Mouse (Mus musculus): ENCODE results near the gene Miip. TPM values are rescaled to one million over a fixed set of nuclear protein-coding genes. Genes with fewer than 3 reads are reported as not detected.

Miip gene
- 25.7 and 29.1 TPM in 2 replicates for polyA plus RNA-seq (2015; fragmentation: Nextera tagmentation; extraction: Ambion mirVana)

DNA sequence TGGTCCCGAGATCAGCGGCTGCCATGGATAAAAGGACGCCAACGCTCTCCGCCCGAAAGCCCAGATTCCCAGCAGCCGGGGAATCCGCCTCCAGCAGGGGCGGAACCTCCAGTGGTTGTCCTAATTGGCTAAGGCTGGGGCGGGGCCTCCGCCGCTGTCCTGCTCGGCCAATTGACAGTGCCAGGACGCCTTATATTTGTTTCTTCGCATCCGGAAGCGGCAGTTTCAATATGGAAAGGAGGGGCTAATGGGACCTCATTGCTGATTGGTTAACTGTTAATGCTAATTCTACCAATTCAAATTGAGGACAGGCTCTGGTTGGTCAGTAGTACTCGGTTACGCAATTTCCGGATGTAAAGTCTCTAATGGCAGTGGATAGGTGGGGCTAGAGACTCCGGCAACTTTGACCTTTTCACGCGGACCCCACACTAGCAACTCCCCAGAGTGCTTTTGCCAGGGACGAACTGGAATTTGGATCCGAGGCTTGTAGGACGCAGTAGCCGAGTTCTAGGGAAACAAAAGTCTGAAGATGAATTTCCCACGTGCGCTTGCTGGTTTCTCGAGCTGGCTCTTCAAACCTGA, at the start of gene Miip, which contains the start of gene Fv1:
Gene Miip (minus strand): TSS at position 367 of the 582 bp plus-strand sequence.
Gene Fv1 (plus strand): TSS at position 530 of the 582 bp plus-strand sequence.
- no peaks in the 10 kb centered on the region for H3K9me3 ChIP-seq (replicated peaks)
- under 1% methylated on average over 30 of the region's 30 CpGs for WGBS (ENCODE audit: insufficient replicate concordance)

DNA sequence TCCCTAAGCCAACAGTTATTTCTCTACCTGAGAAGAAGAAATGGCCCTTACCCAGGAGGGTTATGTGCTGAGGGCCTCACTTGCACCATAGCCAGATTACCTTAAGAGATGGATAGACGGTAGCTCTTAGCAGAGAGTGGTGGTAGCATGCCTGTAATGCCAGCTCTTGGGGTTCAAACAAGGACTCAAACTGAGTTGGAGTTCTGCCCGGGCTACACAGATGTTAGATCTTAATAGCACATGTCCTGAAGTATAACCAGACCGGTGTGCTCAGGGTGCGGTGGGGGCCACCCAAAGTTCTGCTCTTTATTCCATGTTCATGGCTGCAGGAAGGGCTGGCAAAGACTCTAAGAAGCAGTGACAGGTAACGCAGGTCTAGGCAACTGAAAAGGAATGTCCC, 40.9 kb upstream of the Miip start:
- H3K4me2 ChIP-seq = no peak overlapping the region
- WGBS (ENCODE audit: insufficient replicate concordance) = 71% methylated on average over 5 of the region's 5 CpGs

More for the DNA sequence above, at the start of gene Miip, which contains the start of gene Fv1:
- DNase-seq = peak; percentile 91
- H3K4me2 ChIP-seq = peak within 1 kb of the TSS; percentile 89
- H3K27ac ChIP-seq = peak within 1 kb of the TSS; percentile 88
- peak; percentile 98 for ATAC-seq (ENCODE audit: low read depth)
- H3K27me3 ChIP-seq = no peaks in the 10 kb centered on the region
- H3K36me3 ChIP-seq = peaks cover 52% of the 10 kb centered on the region
- H3K4me3 ChIP-seq (replicated peaks) = peak within 1 kb of the TSS; percentile 96
- H3K9ac ChIP-seq = peak within 1 kb of the TSS; percentile 90
- H3K4me1 ChIP-seq (replicated peaks) = peaks cover 41% of the 10 kb centered on the region

DNA sequence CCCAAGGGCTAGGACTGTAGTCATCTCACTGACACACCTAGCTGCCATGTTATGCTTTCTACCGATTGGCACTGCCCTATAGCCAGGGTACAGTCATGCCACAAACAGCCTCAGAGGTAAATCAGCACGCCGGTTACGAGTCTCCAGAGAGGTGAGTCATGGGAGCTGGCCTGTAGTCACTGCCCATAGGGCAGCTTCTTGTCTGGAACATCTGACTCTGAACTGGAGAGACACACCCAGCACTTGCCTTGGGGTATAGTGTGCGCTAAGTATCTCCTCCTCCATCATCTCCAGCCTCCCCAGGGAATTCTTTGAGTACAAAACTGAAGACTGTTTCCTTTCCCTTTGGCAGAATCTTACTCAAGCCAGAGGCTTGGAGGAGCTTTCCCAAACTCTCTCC, 37.6 kb upstream of the Miip start:
- Histone ChIP-seq H3K27me3 (no peaks in the 10 kb centered on the region), H3K36me3 (peaks cover 18% of the 10 kb centered on the region), H3K27ac (no peak overlapping the region), H3K4me3 (replicated peaks) (no peak overlapping the region), H3K9ac (no peak overlapping the region), H3K4me1 (replicated peaks) (peaks cover 23% of the 10 kb centered on the region), H3K4me2 (no peak overlapping the region), H3K9me3 (replicated peaks) (no peaks in the 10 kb centered on the region)
- ATAC-seq (ENCODE audit: low read depth) = no peak
- WGBS (ENCODE audit: insufficient replicate concordance) = 75% methylated on average over 5 of the region's 5 CpGs
- DNase-seq = no peak

More for the DNA sequence above, 40.9 kb upstream of the Miip start:
- no peak for ATAC-seq (ENCODE audit: low read depth)
- H3K4me3 ChIP-seq (replicated peaks) = no peak overlapping the region
- DNase-seq = no peak
- H3K27me3 ChIP-seq = no peaks in the 10 kb centered on the region
- H3K9ac ChIP-seq = no peak overlapping the region
- no peaks in the 10 kb centered on the region for H3K9me3 ChIP-seq (replicated peaks)
- no peak overlapping the region for H3K27ac ChIP-seq
- peaks cover 22% of the 10 kb centered on the region for H3K36me3 ChIP-seq
- peaks cover 5% of the 10 kb centered on the region for H3K4me1 ChIP-seq (replicated peaks)

DNA sequence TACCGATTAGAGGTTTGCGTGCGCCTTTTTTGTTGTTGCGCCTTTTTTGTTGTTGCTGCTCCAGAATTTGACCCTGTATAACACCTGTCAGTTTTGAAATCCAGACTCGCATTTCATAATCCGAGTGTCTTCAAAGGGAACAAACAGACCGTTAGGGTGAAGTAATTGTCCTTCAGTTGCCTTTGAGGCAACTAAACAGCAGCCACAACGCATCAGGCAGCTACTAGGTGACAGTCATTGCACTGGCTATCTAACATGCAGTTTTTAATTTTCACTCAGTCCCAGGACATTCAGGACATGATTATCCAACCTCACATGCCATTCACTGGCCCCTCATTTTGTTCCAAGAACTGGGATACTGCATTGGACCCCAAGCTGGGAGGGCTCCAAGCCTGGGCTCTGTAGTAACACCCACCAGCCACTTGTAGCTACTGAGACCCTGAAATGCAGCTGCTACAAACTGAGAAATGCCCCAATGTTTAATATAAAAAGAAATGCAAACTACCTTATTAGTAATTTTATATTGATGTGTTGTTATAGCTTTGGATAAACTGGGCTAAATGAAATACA, 36.6 kb upstream of the Miip start:
- ATAC-seq (ENCODE audit: low read depth) (peak; percentile 13), DNase-seq (no peak)
- no peaks in the 10 kb centered on the region for H3K9me3 ChIP-seq (replicated peaks)
- H3K27ac ChIP-seq = peak overlapping the region; percentile 19; the same call in 1 of the 2 replicates
- H3K4me3 ChIP-seq (replicated peaks) = peak overlapping the region; percentile 95
- no peaks in the 10 kb centered on the region for H3K27me3 ChIP-seq
- H3K4me1 ChIP-seq (replicated peaks) = peaks cover 28% of the 10 kb centered on the region
- peak overlapping the region; percentile 91 for H3K9ac ChIP-seq
- WGBS (ENCODE audit: insufficient replicate concordance) = under 1% methylated on average over 8 of the region's 8 CpGs
- peak overlapping the region; percentile 84 for H3K4me2 ChIP-seq
- H3K36me3 ChIP-seq = peaks cover 22% of the 10 kb centered on the region

DNA sequence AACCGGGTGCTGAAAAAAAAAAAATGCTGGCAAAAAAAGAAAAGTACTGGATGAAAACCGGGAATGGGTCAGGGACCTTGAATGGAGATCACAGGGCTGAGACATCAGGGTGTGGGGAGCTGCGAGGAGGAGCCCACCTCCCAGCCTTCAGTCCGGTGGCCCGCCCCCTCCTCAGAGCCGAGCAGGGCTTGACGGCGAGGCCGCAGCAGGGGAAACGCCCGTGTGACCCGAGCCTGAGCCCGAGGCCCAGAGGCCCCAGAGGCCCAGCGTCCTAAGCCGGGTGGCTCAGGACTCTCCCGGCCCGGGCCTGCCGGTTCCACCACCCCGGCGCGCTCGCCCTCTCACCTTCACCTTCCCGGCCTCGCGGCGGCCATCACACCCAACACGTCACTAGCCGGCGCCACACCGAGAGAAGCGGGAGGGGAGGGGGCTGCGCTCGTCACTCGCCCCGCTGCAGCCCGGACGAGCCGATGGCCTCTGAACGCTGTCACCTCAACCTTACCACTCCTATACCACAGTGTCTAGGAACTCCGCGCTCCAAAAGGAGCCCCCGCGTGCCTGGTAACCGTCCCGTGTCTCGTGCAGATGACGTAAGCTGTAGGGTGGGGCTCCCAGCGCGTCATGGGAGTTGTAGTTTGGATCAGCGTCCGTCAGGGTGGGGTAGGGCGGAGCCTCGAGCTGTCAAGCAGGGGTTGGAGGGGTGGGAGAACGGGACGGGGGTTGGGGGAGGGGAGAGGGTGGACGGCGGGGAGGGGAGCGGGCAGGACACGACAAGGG, 35.9 kb upstream of the Miip start, which contains the start of gene Mfn2:
Gene Mfn2 (minus strand): TSS at position 392 of the 777 bp plus-strand sequence.
- under 1% methylated on average over 59 of the region's 59 CpGs for WGBS (ENCODE audit: insufficient replicate concordance)
- Histone ChIP-seq H3K4me1 (replicated peaks) (peaks cover 28% of the 10 kb centered on the region), H3K9ac (peak within 1 kb of the TSS; percentile 91), H3K9me3 (replicated peaks) (no peaks in the 10 kb centered on the region), H3K36me3 (peaks cover 27% of the 10 kb centered on the region), H3K4me3 (replicated peaks) (peak within 1 kb of the TSS; percentile 95), H3K27me3 (no peaks in the 10 kb centered on the region), H3K27ac (peak within 1 kb of the TSS; percentile 83), H3K4me2 (peak within 1 kb of the TSS; percentile 84)
- DNase-seq (peak; percentile 85), ATAC-seq (ENCODE audit: low read depth) (peak; percentile 95)

DNA sequence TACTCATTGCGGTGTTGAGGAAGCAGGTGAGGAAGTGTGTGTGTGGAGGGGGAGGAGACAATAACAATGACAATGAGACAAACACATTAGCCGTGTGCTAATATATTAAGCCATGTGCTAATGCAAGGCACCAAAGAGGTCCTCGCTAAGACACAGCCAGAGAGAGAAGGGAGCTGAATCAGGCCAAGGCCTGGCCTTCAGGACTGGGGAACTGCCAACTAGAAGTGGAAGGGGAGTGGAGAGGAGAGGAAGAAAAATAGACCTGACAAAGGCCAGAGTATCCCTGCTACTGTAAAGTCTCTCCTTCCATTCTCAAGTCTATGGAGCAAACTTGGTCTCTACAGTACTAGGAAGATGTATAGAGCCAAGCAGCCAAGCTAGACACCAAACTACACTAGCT, 35.0 kb upstream of the Miip start:
- ATAC-seq (ENCODE audit: low read depth) (no peak), DNase-seq (no peak)
- H3K4me3 ChIP-seq (replicated peaks) = peak overlapping the region; percentile 95
- peak overlapping the region; percentile 91 for H3K9ac ChIP-seq
- WGBS (ENCODE audit: insufficient replicate concordance) = 64% methylated on average over 3 of the region's 3 CpGs
- H3K27me3 ChIP-seq = no peaks in the 10 kb centered on the region
- H3K27ac ChIP-seq = peak overlapping the region; percentile 83; the same call in 1 of the 2 replicates
- H3K9me3 ChIP-seq (replicated peaks) = no peaks in the 10 kb centered on the region
- peaks cover 28% of the 10 kb centered on the region for H3K4me1 ChIP-seq (replicated peaks)
- H3K4me2 ChIP-seq = peak overlapping the region; percentile 84
- peaks cover 33% of the 10 kb centered on the region for H3K36me3 ChIP-seq

DNA sequence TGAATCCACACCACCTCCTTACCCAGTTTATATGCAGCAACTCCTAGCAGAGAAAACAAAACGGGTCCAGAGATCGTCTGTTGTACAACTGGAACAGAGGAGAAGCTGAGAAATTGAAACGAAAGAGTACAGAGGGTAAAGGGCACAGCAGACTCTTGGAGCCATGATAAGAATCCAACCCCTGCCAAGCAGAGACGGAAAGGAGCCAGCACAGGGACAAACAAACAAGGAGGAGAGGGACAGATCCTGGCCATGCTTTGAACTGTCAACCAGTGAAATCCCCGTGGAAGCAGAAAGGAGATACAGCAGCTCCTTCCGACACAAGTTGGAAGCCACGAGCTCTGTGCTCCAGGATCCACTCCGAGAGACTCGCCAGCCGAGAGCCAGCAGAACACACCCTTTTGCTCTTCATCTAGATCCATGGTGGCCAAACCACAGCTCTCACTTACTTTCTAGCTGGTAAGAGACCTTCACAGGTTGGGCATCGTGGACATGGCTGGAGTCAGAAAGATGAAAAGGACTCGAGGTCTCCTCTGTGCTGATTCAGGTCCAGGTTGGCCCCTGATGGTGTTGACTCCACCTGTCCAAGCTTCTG, 34.4 kb upstream of the Miip start:
- Histone ChIP-seq H3K4me3 (replicated peaks) (peak overlapping the region; percentile 95), H3K4me2 (peak overlapping the region; percentile 84; the same call in 1 of the 2 replicates), H3K9ac (0 out of 2 replicates have a peak overlapping the region, but pooled peaks have one; percentile 91)

DNA sequence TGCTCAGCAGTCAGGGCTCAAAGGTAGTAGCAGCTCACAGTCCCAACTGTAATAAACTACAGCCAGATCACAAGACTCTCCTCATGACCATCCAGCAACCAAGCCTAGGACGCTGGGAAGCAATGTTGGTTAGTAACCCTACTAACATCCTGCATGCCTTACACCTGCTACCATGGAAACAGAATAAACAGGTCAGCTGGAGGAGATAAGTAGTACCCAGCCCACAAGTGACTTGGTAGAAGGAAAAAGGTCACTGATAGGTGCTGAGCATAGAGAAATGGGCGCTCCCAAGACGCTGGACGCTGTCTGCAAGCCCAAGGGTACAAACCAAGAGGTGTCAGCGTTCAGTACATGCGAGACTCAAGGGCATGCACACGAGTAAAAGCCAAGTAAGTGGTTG, 31.8 kb upstream of the Miip start:
- no peaks in the 10 kb centered on the region for H3K27me3 ChIP-seq
- peaks cover 65% of the 10 kb centered on the region for H3K36me3 ChIP-seq

More for the DNA sequence above, 34.4 kb upstream of the Miip start:
- DNase-seq = no peak
- WGBS (ENCODE audit: insufficient replicate concordance) = 84% methylated on average over 12 of the region's 12 CpGs
- Histone ChIP-seq H3K36me3 (peaks cover 39% of the 10 kb centered on the region), H3K9me3 (replicated peaks) (no peaks in the 10 kb centered on the region), H3K4me1 (replicated peaks) (peaks cover 28% of the 10 kb centered on the region), H3K27ac (no peak overlapping the region), H3K27me3 (no peaks in the 10 kb centered on the region)
- ATAC-seq (ENCODE audit: low read depth) = no peak

DNA sequence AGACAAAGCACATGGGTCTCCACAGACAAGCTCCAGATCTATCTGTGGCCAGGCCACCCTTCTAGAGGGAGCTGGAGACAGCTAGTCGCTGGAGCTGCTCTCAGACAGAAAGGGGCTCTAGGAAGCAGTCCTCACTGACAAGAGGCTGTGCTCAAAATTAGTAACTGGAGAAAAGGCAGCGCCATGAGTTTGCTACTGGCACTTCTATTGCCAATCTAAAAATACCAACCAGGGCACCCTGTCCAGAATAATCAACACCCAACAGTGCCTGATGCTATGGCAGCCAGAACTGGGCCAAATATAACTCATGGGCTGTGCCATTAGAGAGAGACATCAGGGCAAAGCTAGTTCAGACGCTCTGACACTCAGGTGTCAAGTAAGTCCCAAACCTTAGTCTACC, 28.7 kb upstream of the Miip start:
- ATAC-seq (ENCODE audit: low read depth) = no peak
- DNase-seq = no peak
- WGBS (ENCODE audit: insufficient replicate concordance) = 72% methylated on average over 3 of the region's 3 CpGs

More for the DNA sequence above, 31.8 kb upstream of the Miip start:
- 82% methylated on average over 7 of the region's 7 CpGs for WGBS (ENCODE audit: insufficient replicate concordance)
- Histone ChIP-seq H3K4me1 (replicated peaks) (peaks cover 28% of the 10 kb centered on the region), H3K4me2 (no peak overlapping the region), H3K4me3 (replicated peaks) (no peak overlapping the region), H3K9ac (no peak overlapping the region), H3K27ac (0 out of 2 replicates have a peak overlapping the region, but pooled peaks have one; percentile 1), H3K9me3 (replicated peaks) (no peaks in the 10 kb centered on the region)
- ATAC-seq (ENCODE audit: low read depth) (no peak), DNase-seq (no peak)

DNA sequence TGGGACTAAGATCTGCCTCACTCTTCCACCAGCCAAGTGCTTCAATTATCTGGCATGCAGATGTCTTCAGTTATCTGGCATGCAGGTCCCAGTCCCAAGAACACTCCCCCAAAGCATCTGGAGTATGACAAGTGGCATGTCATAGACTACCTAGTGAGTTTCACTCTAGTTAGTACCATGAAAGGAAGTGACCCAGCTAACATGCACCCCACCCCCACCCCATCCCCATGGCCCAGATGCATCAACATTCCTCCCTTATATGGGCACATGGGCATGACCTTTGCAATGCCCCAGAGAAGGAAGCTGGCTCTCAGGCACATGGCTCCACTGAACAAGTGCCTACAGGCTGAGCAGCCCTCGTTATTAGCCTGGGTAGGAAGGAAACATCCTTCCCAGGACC, 27.8 kb upstream of the Miip start:
- Histone ChIP-seq H3K9ac (no peak overlapping the region), H3K4me3 (replicated peaks) (no peak overlapping the region), H3K4me2 (no peak overlapping the region), H3K27me3 (no peaks in the 10 kb centered on the region), H3K36me3 (peaks cover 84% of the 10 kb centered on the region), H3K9me3 (replicated peaks) (no peaks in the 10 kb centered on the region), H3K27ac (no peak overlapping the region), H3K4me1 (replicated peaks) (0 out of 2 replicates have a peak, but pooled peaks cover 5% of the 10 kb centered on the region)
- DNase-seq (no peak), ATAC-seq (ENCODE audit: low read depth) (no peak)
- WGBS (ENCODE audit: insufficient replicate concordance) = 57% methylated on average over 1 of the region's 1 CpGs

More for the DNA sequence above, 28.7 kb upstream of the Miip start:
- peaks cover 5% of the 10 kb centered on the region; the same call in 1 of the 2 replicates for H3K4me1 ChIP-seq (replicated peaks)
- peaks cover 82% of the 10 kb centered on the region for H3K36me3 ChIP-seq
- no peaks in the 10 kb centered on the region for H3K9me3 ChIP-seq (replicated peaks)
- no peaks in the 10 kb centered on the region for H3K27me3 ChIP-seq
- H3K9ac ChIP-seq = no peak overlapping the region
- H3K27ac ChIP-seq = no peak overlapping the region
- H3K4me2 ChIP-seq = no peak overlapping the region
- H3K4me3 ChIP-seq (replicated peaks) = no peak overlapping the region

Measured in liver, embryonic 13.5 days (tissue).